Mouse (Mus musculus) lung, adult 2 months (tissue): ENCODE results near the gene Mecom.

Experiments
- CTCF ChIP-seq: fragments of 200-500 bp; IDR thresholded peaks from 2 replicates; pipeline ENCODE4 v1.5.1; 2011; ENCODE audit warnings: mild to moderate bottlenecking, low read length, control low read depth; ENCODE audit not compliant: insufficient read depth
- POLR2A ChIP-seq: fragments of 200-500 bp; IDR thresholded peaks from 2 replicates; pipeline ENCODE4 v1.6.1; 2011; ENCODE audit warnings: low read depth, mild to moderate bottlenecking, control low read depth, low read length, borderline replicate concordance; ENCODE audit errors: extremely low read depth

- TF ChIP-seq CTCF (no peak), POLR2A (no peak)
Measured at GRCm38 (mm10) chr3:30283562-30283961, 264.2 kb downstream of the Mecom start.
